Mouse (Mus musculus) cerebellum, adult 2 months (tissue): ENCODE measurements at regions not wholly inside any gene's neighbourhood (a gene's known extent, or its start where the extent isn't known, plus 50 kb on each side); places are given as distances from the start of the nearest gene placed in this dataset.

Source experiments
- DNase-seq, 2 experiments: peaks; one replicate each; pipeline ENCODE4 v3.0.0; 2021
- H3K27ac ChIP-seq: fragments of 200-500 bp; 2 replicates; pipeline ENCODE4 v1.5.1; 2012; ENCODE audit warnings: low read length, control low read depth, inconsistent platforms; ENCODE audit not compliant: insufficient read depth
- H3K27me3 ChIP-seq: fragments of 200-500 bp; 2 replicates; pipeline ENCODE4 v1.6.1; 2012; ENCODE audit warnings: inconsistent platforms, mild to moderate bottlenecking, low read length, moderate library complexity; ENCODE audit not compliant: control insufficient read depth, insufficient read depth
- H3K4me1 ChIP-seq: fragments of 200-500 bp; 2 replicates; pipeline ENCODE4 v1.6.1; 2011; ENCODE audit warnings: low read length; ENCODE audit not compliant: control insufficient read depth, insufficient read depth
- H3K4me3 ChIP-seq: fragments of 200-500 bp; replicated peaks from 2 replicates; pipeline ENCODE3; 2011; ENCODE audit warnings: mild to moderate bottlenecking, low read depth, low read length, control low read depth; ENCODE audit not compliant: insufficient read depth
- CTCF ChIP-seq: fragments of 200-500 bp; IDR thresholded peaks from 2 replicates; pipeline ENCODE4 v1.5.1; 2011; ENCODE audit warnings: low read depth, mild to moderate bottlenecking, control low read depth, low read length, moderate library complexity, borderline replicate concordance; ENCODE audit not compliant: insufficient read depth
- POLR2A ChIP-seq: fragments of 200-500 bp; IDR thresholded peaks from 2 replicates; pipeline ENCODE4 v1.6.1; 2011; ENCODE audit warnings: low read length, control low read depth, borderline replicate concordance; ENCODE audit not compliant: insufficient read depth
- WGBS: fragments of 180-500 bp; shearing (Covaris S2); methylation state at CpG from one replicate; pipeline ENCODE4 v1.1.7; 2018; 5-methylcytosine and 5-hydroxymethylcytosine counted together

DNA sequence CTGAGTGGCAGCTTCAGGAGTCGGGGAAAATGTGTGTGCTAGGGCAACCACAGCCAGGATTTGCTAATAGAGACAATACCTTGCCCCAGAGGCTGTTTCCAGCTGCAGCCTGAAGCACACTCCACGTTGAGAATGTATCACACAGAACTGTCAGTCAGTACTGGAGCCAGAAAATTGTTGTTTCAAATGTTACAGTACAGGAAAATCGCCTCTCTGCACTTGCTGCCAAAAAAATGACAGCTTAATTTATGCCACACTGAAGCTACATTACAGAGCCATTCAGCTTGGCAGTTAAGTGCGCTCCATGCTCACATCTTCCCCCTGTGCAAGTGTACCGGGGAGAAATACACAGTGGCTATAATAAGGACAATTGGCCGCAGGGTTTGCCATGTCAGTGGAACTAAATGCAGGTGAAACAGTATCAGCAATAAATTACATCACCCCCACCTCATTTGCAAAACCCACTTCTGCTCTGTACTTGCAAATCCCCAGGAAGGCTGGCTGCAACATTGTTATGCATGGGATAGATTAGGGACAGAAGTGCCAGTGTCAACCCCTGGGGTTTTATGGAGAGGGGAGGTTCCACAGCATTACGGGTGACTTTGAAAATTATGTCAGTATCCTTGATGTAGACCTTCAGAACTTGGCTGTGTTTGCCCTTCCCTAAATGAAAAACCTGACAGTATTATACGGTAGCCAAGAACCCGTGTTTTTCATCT, 263.3 kb upstream of the Sp4 start:
- TF ChIP-seq POLR2A: no peak
- Histone ChIP-seq H3K27ac (no peak overlapping the region), H3K4me3 (no peak overlapping the region), H3K4me1 (no peaks in the 10 kb centered on the region), H3K27me3 (no peaks in the 10 kb centered on the region)
- DNase-seq: no peak
- 14% methylated on average over 9 of the region's 9 CpGs for WGBS

DNA sequence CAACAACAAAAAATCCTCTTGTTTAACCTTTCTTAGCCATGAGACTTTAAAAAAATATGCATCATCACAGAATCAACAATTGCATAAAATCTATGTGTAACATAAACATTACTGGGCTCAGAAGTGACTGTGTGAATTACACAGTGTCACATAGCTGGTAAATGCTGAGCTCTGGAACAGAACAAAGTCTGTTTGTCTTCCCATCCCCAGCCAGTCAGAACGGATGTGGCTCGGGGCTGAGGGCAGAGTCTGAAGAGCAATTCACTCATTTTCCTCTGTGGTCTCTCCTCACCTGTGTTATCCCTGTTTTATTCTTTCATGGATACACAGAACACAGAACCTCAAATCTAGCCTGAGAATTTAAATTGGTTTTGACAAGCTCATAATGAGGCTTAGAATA, 261.0 kb upstream of the Sp4 start:
- no peak for DNase-seq
- no peak overlapping the region for H3K27ac ChIP-seq
- H3K27me3 ChIP-seq: no peaks in the 10 kb centered on the region
- no peaks in the 10 kb centered on the region for H3K4me1 ChIP-seq
- TF ChIP-seq POLR2A: no peak
- no peak for TF ChIP-seq CTCF
- WGBS: 72% methylated on average over 2 of the region's 2 CpGs
- H3K4me3 ChIP-seq: no peak overlapping the region

DNA sequence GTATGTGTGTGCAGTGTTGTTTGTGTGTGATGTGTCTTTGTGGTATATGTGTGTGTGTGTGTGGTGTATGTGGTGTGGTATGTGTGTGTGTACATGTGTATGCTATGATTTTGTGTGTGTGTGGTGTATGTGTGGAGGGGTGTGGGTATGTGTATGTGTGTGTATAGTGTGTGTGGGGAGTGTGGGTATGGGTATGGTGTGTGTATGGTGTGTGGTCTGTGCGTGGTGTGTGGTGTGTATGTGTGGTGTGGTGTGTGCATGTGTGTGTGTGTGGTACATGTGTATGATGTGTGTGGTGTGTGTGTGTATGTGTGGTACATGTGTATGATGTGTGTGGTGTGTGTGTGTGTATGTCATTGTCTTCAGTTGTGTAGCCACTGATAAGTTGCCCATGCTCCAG, 247.8 kb upstream of the Sp4 start:
- Histone ChIP-seq H3K27me3 (no peaks in the 10 kb centered on the region), H3K4me3 (no peak overlapping the region), H3K4me1 (no peaks in the 10 kb centered on the region), H3K27ac (0 out of 2 replicates have a peak overlapping the region, but pooled peaks have one; percentile 21)
- TF ChIP-seq CTCF (no peak), POLR2A (no peak)
- no peak for DNase-seq
- WGBS: 96% methylated on average over 1 of the region's 1 CpGs

DNA sequence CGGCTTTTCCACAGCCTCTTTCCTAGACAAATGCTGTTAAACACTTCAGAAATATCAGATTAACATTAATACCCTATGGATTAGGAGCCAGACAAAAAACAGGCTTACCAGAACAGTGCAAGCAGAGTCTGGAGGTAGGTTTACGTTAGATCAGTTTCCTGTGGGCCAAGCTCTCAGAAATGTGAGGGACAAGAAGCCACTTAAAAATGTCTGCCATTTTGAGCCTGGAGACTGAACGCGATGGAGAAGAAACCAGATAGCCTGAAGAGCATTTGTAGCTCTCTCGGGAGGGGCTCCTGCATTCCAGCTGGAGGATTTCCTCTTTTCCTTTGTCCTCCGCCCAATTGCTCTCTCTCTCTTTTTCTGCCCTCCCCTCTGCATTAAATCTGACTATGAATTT, 239.1 kb upstream of the Sp4 start:
- H3K4me1 ChIP-seq: no peaks in the 10 kb centered on the region
- WGBS: 49% methylated on average over 6 of the region's 6 CpGs
- H3K27me3 ChIP-seq: no peaks in the 10 kb centered on the region
- no peak overlapping the region for H3K4me3 ChIP-seq
- no peak for TF ChIP-seq POLR2A
- TF ChIP-seq CTCF: no peak
- H3K27ac ChIP-seq: no peak overlapping the region
- DNase-seq: no peak

GRCm38 (mm10) chr12:118530514-118530913, 229.3 kb upstream of the Sp4 start:
- Histone ChIP-seq H3K27me3 (no peaks in the 10 kb centered on the region; the same call in 1 of the 2 replicates), H3K4me1 (no peaks in the 10 kb centered on the region), H3K4me3 (no peak overlapping the region), H3K27ac (no peak overlapping the region)
- TF ChIP-seq CTCF (no peak), POLR2A (no peak)
- DNase-seq: no peak
- WGBS: 9% methylated on average over 10 of the region's 10 CpGs

DNA sequence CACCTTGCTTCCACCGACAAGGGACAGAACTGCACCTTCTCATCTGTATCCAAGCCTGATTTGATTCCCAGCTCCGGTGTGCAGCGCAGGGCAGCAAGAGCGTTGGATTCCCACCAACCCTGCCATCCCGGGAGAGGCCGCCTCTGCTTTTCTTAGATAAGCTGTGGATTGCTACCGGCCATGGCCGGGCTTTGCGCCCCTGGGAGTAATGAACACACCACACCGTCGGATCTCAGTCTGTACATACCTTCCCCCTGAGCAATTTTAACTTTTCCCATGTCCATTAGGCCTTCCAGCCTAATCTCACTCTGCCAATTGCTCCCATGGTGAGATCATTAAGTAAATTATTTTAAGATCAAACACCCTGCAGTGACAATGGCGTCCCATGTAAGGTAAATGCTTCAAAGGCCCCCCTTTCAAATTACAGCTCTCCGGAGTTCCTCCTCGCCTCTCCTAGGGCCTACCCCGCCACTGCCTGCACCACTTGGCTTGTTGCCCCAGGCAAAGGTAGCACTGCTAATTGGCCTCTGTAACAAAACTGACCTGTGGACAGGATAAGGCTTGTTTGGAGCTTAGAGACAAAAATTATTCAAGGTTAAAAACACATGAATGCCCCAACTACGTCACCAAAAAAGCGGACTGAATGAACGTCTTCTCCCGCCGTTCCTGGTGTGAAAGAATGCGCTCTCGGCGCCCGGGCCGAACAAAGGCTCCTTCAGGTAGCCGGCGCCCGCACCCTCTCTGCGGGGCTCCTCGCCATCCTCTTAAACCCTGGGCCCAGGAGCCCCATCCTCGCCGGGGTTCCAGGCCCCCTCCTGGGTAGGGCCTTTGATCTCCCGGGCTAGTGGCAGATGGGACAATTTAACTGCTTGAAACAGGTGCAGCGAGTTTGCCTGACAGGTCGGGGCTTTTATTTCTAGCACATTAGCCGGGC, 228.5 kb upstream of the Sp4 start:
- no peaks in the 10 kb centered on the region; the same call in 1 of the 2 replicates for H3K27me3 ChIP-seq
- 17% methylated on average over 36 of the region's 36 CpGs for WGBS
- peak in 1 of 2 experiments; percentile 4 for DNase-seq
- no peak for TF ChIP-seq CTCF
- no peak for TF ChIP-seq POLR2A
- H3K27ac ChIP-seq: no peak overlapping the region
- no peak overlapping the region for H3K4me3 ChIP-seq
- no peaks in the 10 kb centered on the region for H3K4me1 ChIP-seq

GRCm38 (mm10) chr12:118521770-118522169, 220.5 kb upstream of the Sp4 start:
- TF ChIP-seq CTCF (no peak), POLR2A (no peak)
- Histone ChIP-seq H3K4me3 (no peak overlapping the region), H3K27me3 (no peaks in the 10 kb centered on the region; the same call in 1 of the 2 replicates), H3K4me1 (no peaks in the 10 kb centered on the region), H3K27ac (no peak overlapping the region)
- DNase-seq: no peak
- WGBS: 30% methylated on average over 2 of the region's 2 CpGs

GRCm38 (mm10) chr12:118521329-118521728, 220.1 kb upstream of the Sp4 start:
- Histone ChIP-seq H3K27me3 (no peaks in the 10 kb centered on the region; the same call in 1 of the 2 replicates), H3K4me3 (no peak overlapping the region), H3K4me1 (no peaks in the 10 kb centered on the region), H3K27ac (no peak overlapping the region)
- DNase-seq: no peak
- TF ChIP-seq CTCF: no peak
- TF ChIP-seq POLR2A: no peak
- WGBS: 41% methylated on average over 1 of the region's 1 CpGs
